Comparison of ENCODE assay signal across 10 mouse cellular contexts in genomic region chr4:129271991-129272755, GRCm38 (mm10). TPM values are rescaled to one million over a fixed set of nuclear protein-coding genes. Genes with fewer than 3 reads are reported as not detected.
DNase-seq lines count a peak whose midpoint lies in the region; ATAC-seq and TF ChIP-seq lines count a peak whose summit lies in the region.
"Had no signal": no experiment of that assay in that cellular context is flagged by ENCODE, and none has a peak within 500 bp of the region (broad histone marks: within the 10 kb centered on the region; RNA-seq: fewer than 3 reads in every experiment).

No protein-coding gene starts in this region.

- WGBS in heart, embryonic 16.5 days = 18% methylated on average over 15 of the region's 15 CpGs

- no peaks in the 10 kb centered on the region for H3K27me3 ChIP-seq in heart, embryonic 16.5 days (ENCODE audit: control insufficient read depth, insufficient read depth, low read length)
- H3K27me3 ChIP-seq: Patski had no signal

- peak overlapping the region; percentile 33 for H3K4me2 ChIP-seq in heart, embryonic 16.5 days (ENCODE audit: low read depth, low read length)

- no peak overlapping the region for H3K9ac ChIP-seq in heart, embryonic 16.5 days (ENCODE audit: low read length)

- no peak overlapping the region for H3K27ac ChIP-seq in heart, embryonic 16.5 days (ENCODE audit: low read length)
- H3K27ac ChIP-seq in bone marrow macrophage, adult 2 months (ENCODE audit: insufficient read depth, low read depth, low read length) = 0 out of 2 replicates have a peak overlapping the region, but pooled peaks have one; percentile 3

- no peak for TF ChIP-seq POLR2A in bone marrow macrophage, adult 2 months (IDR thresholded peaks at IDR 0.05; ENCODE audit: borderline replicate concordance, low read depth, low read length)

- intact Hi-C loops in heart, postnatal 36 days (cut with DNase I) = no loop called here

- DNase-seq in heart, postnatal 36 days = no peak
- peak; percentile 78 for DNase-seq in kidney, postnatal 10 days
- DNase-seq in frontal cortex, postnatal 14 days (ENCODE audit: low spot score in 2 of 2) = no peak
- no peak for DNase-seq in MN1 (ENCODE audit: low spot score)
- DNase-seq in Muller cell, postnatal 12 days (ENCODE audit: inconsistent ontology term) = no peak

- H3K36me3 ChIP-seq in heart, embryonic 16.5 days (ENCODE audit: control insufficient read depth, insufficient read depth) = no peaks in the 10 kb centered on the region

- no peak for ATAC-seq in heart, embryonic 16.5 days (replicated peaks; ENCODE audit: extremely low read depth, insufficient read depth, low FRiP score)
- ATAC-seq in megakaryocyte progenitor cell, adult 5-6 weeks (replicated peaks; ENCODE audit: poor library complexity) = peak; percentile 9
- ATAC-seq: Patski had no signal

- H3K4me1 ChIP-seq in heart, embryonic 16.5 days (ENCODE audit: control insufficient read depth, insufficient read depth, low read length) = 0 out of 2 replicates have a peak, but pooled peaks cover 5% of the 10 kb centered on the region
- peaks cover 50% of the 10 kb centered on the region for H3K4me1 ChIP-seq in bone marrow macrophage, adult 2 months (ENCODE audit: control insufficient read depth, insufficient read depth, low read length)

- no peak overlapping the region for H3K4me3 ChIP-seq in heart, embryonic 16.5 days (ENCODE audit: low read length)
- no peak overlapping the region for H3K4me3 ChIP-seq in bone marrow macrophage, adult 2 months (ENCODE audit: insufficient read depth, low read length)

- H3K9me3 ChIP-seq in heart, embryonic 16.5 days (replicated peaks; ENCODE audit: control insufficient read depth, low read length) = no peaks in the 10 kb centered on the region

- TF ChIP-seq CTCF in bone marrow macrophage, adult 2 months (IDR thresholded peaks at IDR 0.05; ENCODE audit: low read depth, low read length) = 0 out of 2 replicates have a peak, but pooled peaks have one; percentile 33

RNA-seq across cellular contexts. Expression of gene C77080, which starts 11.0 kb away (rescaled TPM):
- 2.2 and 2.3 TPM in 2 replicates for polyA plus RNA-seq in heart, embryonic 16.5 days (2015; fragmentation: Nextera tagmentation; extraction: Ambion mirVana)
- 1 to 10 TPM; 3.5 to 3.6 TPM for total RNA-seq in heart, postnatal 36 days (2021)
- 5.0 and 6.3 TPM in 2 replicates for polyA plus RNA-seq in bone marrow macrophage, adult 2 months (2012; ENCODE audit: insufficient read depth, insufficient read length, missing spikeins)
- total RNA-seq in megakaryocyte progenitor cell, adult 5-6 weeks (2015) = 0.12 and 0.25 TPM in 2 replicates
- total RNA-seq in megakaryocyte progenitor cell, adult 5-6 weeks (2017) = not detected in 2 replicates

RNA-seq across cellular contexts. Expression of gene Sync, which starts 15.2 kb away (rescaled TPM):
- 1.8 and 1.9 TPM in 2 replicates for polyA plus RNA-seq in heart, embryonic 16.5 days (2015; fragmentation: Nextera tagmentation; extraction: Ambion mirVana)
- 10 to 100 TPM; 15.8 to 17.1 TPM for total RNA-seq in heart, postnatal 36 days (2021)
- polyA plus RNA-seq in bone marrow macrophage, adult 2 months (2012; ENCODE audit: insufficient read depth, insufficient read length, missing spikeins) = not detected in 2 replicates
- not detected in 2 replicates for total RNA-seq in megakaryocyte progenitor cell, adult 5-6 weeks (2015)
- total RNA-seq in megakaryocyte progenitor cell, adult 5-6 weeks (2017) = 0.08 TPM in 1 of 2 replicates, not detected in the other
- total RNA-seq: megakaryocyte-erythroid progenitor cell, adult 5-6 weeks had no signal

Comparison
In these comparisons a context has a peak if more than half of its experiments do, and no peak if none do; other contexts are left out.
1. RNA of gene Sync, which starts 15.2 kb away (total RNA-seq): 15.8 to 17.1 TPM in heart, postnatal 36 days; 0.08 TPM in megakaryocyte progenitor cell, adult 5-6 weeks; every median in the first group is over 10 times any median in the second.